Mouse (Mus musculus) thymus, postnatal 0 days (tissue): ENCODE measurements around the gene Slc35a3. TPM values are rescaled to one million over a fixed set of nuclear protein-coding genes. Genes with fewer than 3 reads are reported as not detected.
"Not testable (repeated sequence)": the region's sequence is repeated elsewhere in the genome, so short reads cannot be mapped to it uniquely, and the experiment has no call there.

ENCODE experiments used
- DNase-seq: peaks from one replicate; pipeline ENCODE4 v3.0.0-alpha.2; 2015; ENCODE audit warnings: low spot score
- polyA plus RNA-seq: library from polyadenylated mRNA; unstranded; fragments of >200 nt; fragmentation: Nextera tagmentation; extraction: Ambion mirVana; gene quantifications from 2 replicates; pipeline ENCODE4 v1.2.1, GENCODE M21; 2015

Gene Slc35a3
- polyA plus RNA-seq, 1 experiment from 2014 or later, result 8.9 TPM

DNA sequence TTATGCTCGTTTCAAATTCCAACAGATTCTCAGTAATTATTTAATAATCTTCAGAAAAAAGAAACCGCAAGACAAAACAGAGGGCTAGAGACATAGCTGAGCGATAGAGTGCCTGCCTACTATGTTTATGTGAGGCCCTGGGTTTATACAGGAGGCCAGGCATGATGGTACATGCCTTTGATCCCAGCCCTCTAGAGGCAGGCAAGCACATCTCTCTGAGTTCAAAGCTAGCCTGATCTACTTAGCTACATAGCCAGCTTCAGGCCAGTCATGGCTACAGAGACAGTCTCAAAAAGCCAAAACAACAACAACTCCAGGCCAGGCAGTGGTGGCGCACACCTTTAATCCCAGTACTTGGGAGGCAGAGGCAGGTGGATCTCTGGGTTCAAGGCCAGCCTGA is 11.0 kb downstream of the Slc35a3 start:
- DNase-seq, result peak; percentile 8

DNA sequence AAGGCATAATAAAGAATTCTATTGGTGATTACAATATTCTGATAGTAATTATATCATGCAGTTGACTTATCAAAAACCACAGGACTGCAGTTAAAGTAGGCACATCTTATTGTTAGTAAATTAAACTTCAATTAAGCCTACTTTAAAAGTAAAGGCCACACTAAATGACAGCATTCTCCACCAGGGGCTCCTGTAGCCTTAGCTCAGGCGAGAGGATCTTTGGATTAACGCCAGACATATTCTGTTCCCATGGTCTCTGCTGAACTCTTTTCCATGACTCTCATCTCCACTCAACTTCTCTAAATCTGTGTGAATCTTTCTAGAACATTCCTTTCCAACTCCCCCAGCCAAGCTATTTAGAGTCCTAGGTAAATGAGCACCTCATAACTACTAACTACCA is 13.8 kb downstream of the Slc35a3 start:
- DNase-seq, result no peak

- DNase-seq, result no peak
Observed at GRCm38 (mm10) chr3:116695666-116695985, 17.0 kb downstream of the Slc35a3 start.

- DNase-seq, result no peak
Observed at GRCm38 (mm10) chr3:116694955-116695665, 17.5 kb downstream of the Slc35a3 start.

- DNase-seq, result no peak
Observed at GRCm38 (mm10) chr3:116694312-116694711, 18.3 kb downstream of the Slc35a3 start.

GRCm38 (mm10) chr3:116681160-116681559 is 31.5 kb downstream of the Slc35a3 start, which contains the start of gene Gm43191:
Gm43191 (minus strand) TSS chr3:116681260.
- no peak for DNase-seq

GRCm38 (mm10) chr3:116664281-116664680 is 48.4 kb downstream of the Slc35a3 start:
- DNase-seq, result not testable (repeated sequence)

DNA sequence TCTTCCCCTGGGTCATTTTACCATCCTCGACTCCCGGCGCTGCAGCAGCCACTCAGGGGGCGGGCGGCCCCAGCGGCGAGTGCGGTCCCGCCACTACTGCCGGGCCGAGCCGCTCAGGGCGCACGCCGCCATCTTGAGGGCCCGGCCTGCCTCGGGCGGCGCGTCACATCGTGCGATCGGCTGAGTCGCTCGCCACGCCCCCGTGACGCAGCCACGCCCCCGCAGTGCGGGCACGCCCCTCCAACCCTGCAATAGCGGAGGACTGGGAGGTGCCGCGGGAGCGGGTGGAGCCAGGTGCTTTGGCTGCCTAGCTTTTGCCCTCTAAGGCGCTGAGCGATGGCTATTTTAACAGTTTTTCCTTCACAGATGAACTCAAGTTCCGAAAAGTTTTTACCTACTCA is 50.2 kb downstream of the Slc35a3 start, which contains the start of gene Mfsd14a:
Gene Mfsd14a, minus strand, starts transcription at position 215 of the 401 bp plus-strand sequence.
- DNase-seq, result peak; percentile 97

- no peak for DNase-seq
Observed at GRCm38 (mm10) chr3:116661870-116662414, 50.7 kb downstream of the Slc35a3 start.

GRCm38 (mm10) chr3:116661288-116661869 is 51.3 kb downstream of the Slc35a3 start:
- DNase-seq, result peak; percentile 34

DNA sequence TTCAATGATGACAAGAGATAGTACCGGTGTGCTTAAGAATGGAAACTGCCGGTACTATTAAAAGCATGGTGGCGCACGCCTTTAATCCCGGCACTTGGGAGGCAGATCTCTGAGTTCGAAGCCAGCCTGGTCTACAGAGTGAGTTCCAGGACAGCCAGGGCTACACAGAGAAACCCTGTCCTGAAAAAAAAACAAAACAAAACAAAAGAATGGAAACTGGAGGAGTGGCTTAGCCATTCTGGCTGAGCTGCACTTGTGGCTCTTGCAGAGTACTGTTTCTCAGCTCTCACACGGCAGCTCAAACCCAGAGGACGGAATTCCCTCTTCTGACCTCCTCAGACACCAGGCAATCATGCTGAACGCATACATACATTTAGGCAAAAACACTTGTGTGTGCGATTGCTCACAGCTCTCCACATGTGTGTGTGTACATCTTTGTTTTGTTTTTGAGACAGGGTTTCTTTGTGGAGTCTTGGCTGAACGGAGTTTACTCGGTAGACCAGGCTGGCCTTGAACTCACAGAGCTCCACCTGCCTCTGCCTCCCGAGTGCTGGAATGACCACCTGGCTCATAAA is 52.7 kb downstream of the Slc35a3 start:
- no peak for DNase-seq

- no peak for DNase-seq
Observed at GRCm38 (mm10) chr3:116658928-116659565, 53.6 kb downstream of the Slc35a3 start.

DNA sequence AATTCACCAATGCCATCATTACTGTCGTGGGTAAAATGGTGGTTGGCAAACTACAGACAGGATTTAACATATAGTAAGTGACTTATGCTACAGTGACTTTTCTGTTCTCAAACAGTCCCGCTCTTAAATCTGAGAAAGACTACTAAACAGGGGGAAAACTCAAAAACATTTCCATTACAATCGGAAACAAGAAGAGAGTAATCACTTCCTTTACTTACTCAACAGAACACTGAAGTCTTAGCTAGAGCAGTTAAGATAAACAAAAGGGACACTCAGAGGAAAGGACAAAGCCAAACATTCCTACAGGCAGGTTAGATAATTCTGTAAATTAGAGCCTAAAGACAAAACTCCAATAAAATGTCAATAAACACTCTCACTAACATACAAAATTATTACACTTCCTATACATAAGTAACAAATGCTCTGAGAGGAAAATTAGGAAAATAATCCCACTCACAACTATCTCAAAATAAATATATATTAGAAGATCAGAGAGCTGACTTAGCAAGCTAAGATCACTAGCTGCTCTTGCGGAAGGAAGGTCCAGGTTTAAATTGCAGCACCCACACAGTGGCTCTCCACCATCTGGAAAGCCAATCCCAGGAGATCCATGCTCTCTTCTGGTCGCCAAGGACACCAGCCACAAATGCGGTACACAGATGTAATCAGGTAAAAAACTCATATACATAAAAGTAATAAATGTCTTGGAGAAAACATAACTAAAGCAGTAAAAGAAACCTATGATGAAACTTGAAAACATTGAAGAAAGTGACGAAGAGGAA is 56.3 kb downstream of the Slc35a3 start:
- DNase-seq, result no peak

- DNase-seq, result not testable (repeated sequence)
Observed at GRCm38 (mm10) chr3:116654051-116654450, 58.6 kb downstream of the Slc35a3 start.

- no peak for DNase-seq
Observed at GRCm38 (mm10) chr3:116653278-116653945, 59.2 kb downstream of the Slc35a3 start.

DNA sequence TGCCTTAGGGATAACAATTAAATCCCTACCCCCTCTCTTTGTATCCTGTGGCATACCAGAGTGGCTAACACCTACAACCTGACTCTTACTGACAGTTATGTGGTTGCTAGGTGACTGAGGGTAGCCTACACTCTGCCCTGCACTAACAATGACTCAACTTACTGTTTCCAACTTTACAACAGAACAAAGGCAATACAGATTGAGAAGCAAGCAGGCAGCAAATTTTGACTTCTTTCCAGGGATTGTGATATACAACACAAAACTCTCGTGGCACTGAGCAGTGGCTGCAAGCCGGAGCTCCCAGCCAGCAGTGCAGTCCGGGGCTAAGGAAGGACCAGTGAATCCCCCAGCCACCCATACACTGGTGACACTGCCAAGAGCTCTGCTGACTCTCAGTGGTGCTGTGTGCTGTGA is 60.6 kb downstream of the Slc35a3 start:
- DNase-seq, result no peak

- no peak for DNase-seq
Observed at GRCm38 (mm10) chr3:116650698-116651097, 61.9 kb downstream of the Slc35a3 start.

DNA sequence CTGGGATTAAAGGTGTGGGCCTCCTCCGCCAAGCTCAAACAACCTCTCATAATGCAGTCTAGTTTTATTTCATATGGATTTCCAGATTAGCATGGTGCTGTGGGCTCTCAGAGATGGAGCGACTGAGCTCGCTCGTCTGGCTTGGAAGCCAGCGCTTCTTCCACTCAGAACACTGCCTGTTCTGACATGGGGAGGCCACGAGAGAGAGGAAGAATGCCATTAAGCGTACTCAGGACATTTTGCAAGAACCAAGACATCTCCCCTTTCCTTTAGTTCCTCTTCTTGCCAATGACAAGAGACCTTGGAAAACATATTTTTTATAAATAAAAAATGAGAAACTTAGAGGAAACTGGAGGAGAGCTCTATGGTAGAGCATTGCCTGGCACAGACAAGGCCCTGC is 63.8 kb downstream of the Slc35a3 start:
- DNase-seq, result no peak

GRCm38 (mm10) chr3:116646387-116646786 is 66.2 kb downstream of the Slc35a3 start:
- DNase-seq, result no peak

GRCm38 (mm10) chr3:116642373-116642772 is 70.3 kb downstream of the Slc35a3 start:
- DNase-seq, result no peak
